Mouse (Mus musculus) small intestine, adult 2 months (tissue): ENCODE measurements around the gene Ankrd53. TPM values are rescaled to one million over a fixed set of nuclear protein-coding genes. Genes with fewer than 3 reads are reported as not detected.

ENCODE experiments used
- H3K27ac ChIP-seq: fragments of 200-500 bp; 2 replicates; pipeline ENCODE4 v1.5.1; 2012; ENCODE audit warnings: low read depth, low read length, control low read depth, inconsistent platforms; ENCODE audit not compliant: insufficient read depth
- H3K27me3 ChIP-seq: fragments of 200-500 bp; 2 replicates; pipeline ENCODE4 v1.6.1; 2012; ENCODE audit warnings: mild to moderate bottlenecking, moderate library complexity, low read length, inconsistent platforms; ENCODE audit not compliant: control insufficient read depth, insufficient read depth
- H3K36me3 ChIP-seq: fragments of 200-500 bp; 2 replicates; pipeline ENCODE4 v1.6.1; 2012; ENCODE audit warnings: mild to moderate bottlenecking, low read length, control low read depth, inconsistent platforms; ENCODE audit not compliant: control insufficient read depth, insufficient read depth
- H3K4me1 ChIP-seq: fragments of 200-500 bp; 2 replicates; pipeline ENCODE4 v1.6.1; 2012; ENCODE audit warnings: low read length, inconsistent platforms, mixed read lengths; ENCODE audit not compliant: control insufficient read depth, insufficient read depth, insufficient read length
- H3K4me3 ChIP-seq: fragments of 200-500 bp; 2 replicates; pipeline ENCODE4 v1.5.1; 2012; ENCODE audit warnings: low read depth, mild to moderate bottlenecking, control low read depth, inconsistent platforms, low read length, moderate library complexity
- CTCF ChIP-seq: fragments of 200-500 bp; IDR thresholded peaks from 2 replicates; pipeline ENCODE4 v1.5.1; 2012; ENCODE audit warnings: low read depth, mild to moderate bottlenecking, control low read depth, inconsistent platforms, low read length, moderate library complexity, mixed read lengths; ENCODE audit not compliant: insufficient replicate concordance, insufficient read length; ENCODE audit errors: extremely low read depth
- POLR2A ChIP-seq: fragments of 200-500 bp; IDR thresholded peaks from 2 replicates; pipeline ENCODE4 v1.6.1; 2012; ENCODE audit warnings: low read depth, mild to moderate bottlenecking, control low read depth, inconsistent platforms, low read length, moderate library complexity
- WGBS: fragments of 180-500 bp; shearing (Covaris S2); methylation state at CpG from one replicate; pipeline ENCODE4 v1.1.7; 2018; 5-methylcytosine and 5-hydroxymethylcytosine counted together
- polyA plus RNA-seq: library from polyadenylated mRNA; depleted of rRNA; stranded (reverse); fragments of >200 nt; gene quantifications from 2 replicates; pipeline ENCODE4 v1.2.3, GENCODE M21; 2012; rRNA removed

Gene Ankrd53
- polyA plus RNA-seq, 1 experiment = not detected

- 98% methylated on average over 5 of the region's 5 CpGs for WGBS
Observed at GRCm38 (mm10) chr6:83802033-83802432, 39.6 kb downstream of the Ankrd53 start.

GRCm38 (mm10) chr6:83802846-83803245 is 40.4 kb downstream of the Ankrd53 start:
- no peaks in the 10 kb centered on the region for H3K4me1 ChIP-seq
- no peak overlapping the region for H3K27ac ChIP-seq
- WGBS = 94% methylated on average over 3 of the region's 3 CpGs
- no peak overlapping the region for H3K4me3 ChIP-seq
- H3K27me3 ChIP-seq = no peaks in the 10 kb centered on the region
- TF ChIP-seq CTCF (no peak), POLR2A (no peak)
- H3K36me3 ChIP-seq = peaks cover 38% of the 10 kb centered on the region

More at GRCm38 (mm10) chr6:83802033-83802432, 39.6 kb downstream of the Ankrd53 start:
- Histone ChIP-seq H3K27ac (no peak overlapping the region), H3K27me3 (no peaks in the 10 kb centered on the region), H3K36me3 (peaks cover 40% of the 10 kb centered on the region), H3K4me3 (no peak overlapping the region), H3K4me1 (no peaks in the 10 kb centered on the region)
- TF ChIP-seq POLR2A (no peak), CTCF (no peak)

- Histone ChIP-seq H3K27me3 (no peaks in the 10 kb centered on the region), H3K4me3 (no peak overlapping the region), H3K36me3 (peaks cover 5% of the 10 kb centered on the region; the same call in 1 of the 2 replicates), H3K4me1 (no peaks in the 10 kb centered on the region; the same call in 1 of the 2 replicates), H3K27ac (no peak overlapping the region)
- 97% methylated on average over 3 of the region's 3 CpGs for WGBS
- TF ChIP-seq CTCF (no peak), POLR2A (no peak)
Observed at GRCm38 (mm10) chr6:83815801-83816200, 53.4 kb downstream of the Ankrd53 start.

Other genes starting within 250 kb of the Ankrd53 start
- 316 and 353 TPM in 2 replicates for gene Actg2, start 226.4 kb upstream of the Ankrd53 start, polyA plus RNA-seq
- gene Stambp, start 189.9 kb upstream of the Ankrd53 start, polyA plus RNA-seq = 4.4 and 9.5 TPM in 2 replicates
- gene Clec4f, start 106.5 kb upstream of the Ankrd53 start, polyA plus RNA-seq = not detected in 2 replicates
- not detected in 2 replicates for gene Cd207, start 84.8 kb upstream of the Ankrd53 start, polyA plus RNA-seq
- gene Vax2, start 51.4 kb upstream of the Ankrd53 start, polyA plus RNA-seq = 0.15 TPM in 1 of 2 replicates, not detected in the other
- gene Atp6v1b1, start 19.7 kb upstream of the Ankrd53 start, polyA plus RNA-seq = not detected in 2 replicates
- gene Tex261, start 13.2 kb downstream of the Ankrd53 start, polyA plus RNA-seq = 53.8 and 90.5 TPM in 2 replicates
- 11.1 and 25.8 TPM in 2 replicates for gene Nagk, start 32.3 kb downstream of the Ankrd53 start, polyA plus RNA-seq
- 1.4 TPM in 2 replicates for gene Paip2b, start 69.1 kb downstream of the Ankrd53 start, polyA plus RNA-seq
- gene Zfp638, start 104.5 kb downstream of the Ankrd53 start, polyA plus RNA-seq = 1.8 and 2.9 TPM in 2 replicates
- 6.3 and 7.9 TPM in 2 replicates for gene Dysf, start 245.9 kb downstream of the Ankrd53 start, polyA plus RNA-seq